Mouse (Mus musculus) megakaryocyte, embryonic 14.5 days (primary cell): ENCODE measurements at regions not wholly inside any gene's neighbourhood (a gene's known extent, or its start where the extent isn't known, plus 50 kb on each side); places are given as distances from the start of the nearest gene placed in this dataset.

ENCODE experiments used
- H3K27me3 ChIP-seq: replicated peaks from 2 replicates; pipeline ENCODE3; 2012; ENCODE audit warnings: inconsistent platforms
- H3K36me3 ChIP-seq: replicated peaks from 2 replicates; pipeline ENCODE3; 2012; ENCODE audit warnings: low read length, inconsistent platforms, mixed read lengths
- H3K4me1 ChIP-seq: 2 replicates; pipeline ENCODE4 v1.6.1; 2012; ENCODE audit warnings: inconsistent platforms
- H3K4me3 ChIP-seq: replicated peaks from 2 replicates; pipeline ENCODE3; 2012; ENCODE audit warnings: moderate library complexity, mild to moderate bottlenecking, inconsistent platforms
- H3K9me3 ChIP-seq: 2 replicates; pipeline ENCODE4 v1.6.1; 2012; ENCODE audit warnings: inconsistent platforms
- FLI1 ChIP-seq: IDR thresholded peaks from 2 replicates; pipeline ENCODE4 v1.6.1; 2012; ENCODE audit warnings: low read length, inconsistent platforms, mixed read lengths
- GATA1 ChIP-seq: IDR thresholded peaks from 3 replicates; pipeline ENCODE4 v1.6.1; 2012; ENCODE audit warnings: mixed read lengths, low read length, inconsistent platforms, borderline replicate concordance

GRCm38 (mm10) chr9:46600803-46601202, 281.0 kb upstream of the 4931429L15Rik start:
- no peaks in the 10 kb centered on the region for H3K27me3 ChIP-seq
- H3K4me3 ChIP-seq, result peak overlapping the region; percentile 21
- no peaks in the 10 kb centered on the region for H3K36me3 ChIP-seq
- H3K9me3 ChIP-seq, result peaks cover 18% of the 10 kb centered on the region
- no peak for TF ChIP-seq FLI1
- no peak for TF ChIP-seq GATA1
- H3K4me1 ChIP-seq, result no peaks in the 10 kb centered on the region

DNA sequence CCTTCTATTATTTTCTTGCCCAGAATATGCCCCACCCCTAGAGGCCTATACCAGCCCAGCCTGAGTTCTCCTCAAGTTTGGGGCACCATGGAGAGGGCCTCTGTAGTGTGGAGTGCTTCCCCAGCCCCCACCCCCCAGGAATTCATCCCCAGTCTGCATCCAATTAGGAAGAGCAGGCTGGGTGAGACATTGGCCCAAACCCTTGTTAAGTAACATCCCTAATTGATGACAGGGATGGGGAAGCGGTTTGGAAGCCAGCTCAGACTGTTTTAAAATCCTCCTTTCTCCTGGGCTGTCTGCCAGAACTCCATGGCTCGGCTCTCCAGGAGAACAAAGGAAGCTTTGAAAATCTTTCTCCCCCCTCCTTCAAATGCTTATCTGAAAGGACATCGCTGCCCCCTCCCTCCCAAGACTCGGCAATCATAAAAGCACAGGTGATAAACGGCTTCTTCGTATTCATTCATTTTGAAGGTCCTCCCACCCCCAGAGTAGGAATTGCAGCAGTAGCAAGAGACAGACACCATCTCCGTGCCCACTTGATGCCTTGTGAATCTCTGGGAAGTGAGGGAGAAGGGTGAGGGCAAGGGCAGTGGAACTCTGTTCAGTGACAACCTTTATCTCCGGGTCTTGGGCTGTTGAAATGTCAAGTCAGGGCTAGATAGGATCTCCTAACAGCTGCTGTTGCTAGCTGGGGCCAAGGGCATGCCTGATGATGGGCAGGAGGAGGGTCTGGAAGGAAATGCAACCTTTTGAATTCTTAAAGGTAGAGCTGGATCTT, 280.3 kb upstream of the 4931429L15Rik start:
- H3K9me3 ChIP-seq, result peaks cover 22% of the 10 kb centered on the region
- H3K36me3 ChIP-seq, result no peaks in the 10 kb centered on the region
- no peaks in the 10 kb centered on the region for H3K4me1 ChIP-seq
- no peak overlapping the region for H3K4me3 ChIP-seq
- TF ChIP-seq GATA1 (no peak), FLI1 (no peak)
- no peaks in the 10 kb centered on the region for H3K27me3 ChIP-seq

DNA sequence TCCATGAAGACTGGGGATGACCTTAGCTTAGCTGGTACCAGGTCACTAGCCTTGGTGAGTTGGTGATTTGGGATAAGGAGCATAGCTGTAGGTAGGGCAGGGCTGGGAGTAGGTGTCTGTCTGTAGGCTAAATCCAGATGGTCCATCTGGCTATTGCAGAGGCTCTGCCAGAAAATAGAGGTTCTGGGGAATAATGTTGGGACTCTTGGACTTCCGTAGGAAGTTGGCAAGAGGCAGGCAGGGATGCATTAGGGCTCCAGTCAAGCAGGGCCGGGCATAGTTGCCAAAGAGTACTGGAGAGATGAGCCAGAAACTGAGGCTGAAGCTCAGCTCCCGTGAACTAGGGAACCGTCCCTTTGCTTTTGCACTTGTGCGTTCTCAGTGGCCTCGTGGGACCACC, 278.7 kb upstream of the 4931429L15Rik start:
- no peaks in the 10 kb centered on the region for H3K36me3 ChIP-seq
- no peaks in the 10 kb centered on the region for H3K27me3 ChIP-seq
- H3K9me3 ChIP-seq, result peaks cover 32% of the 10 kb centered on the region
- TF ChIP-seq FLI1, result no peak
- TF ChIP-seq GATA1, result no peak
- no peaks in the 10 kb centered on the region for H3K4me1 ChIP-seq
- no peak overlapping the region for H3K4me3 ChIP-seq

GRCm38 (mm10) chr9:46593444-46593843, 273.7 kb upstream of the 4931429L15Rik start:
- no peaks in the 10 kb centered on the region for H3K27me3 ChIP-seq
- no peaks in the 10 kb centered on the region for H3K4me1 ChIP-seq
- H3K9me3 ChIP-seq, result peaks cover 45% of the 10 kb centered on the region
- H3K4me3 ChIP-seq, result no peak overlapping the region
- no peaks in the 10 kb centered on the region for H3K36me3 ChIP-seq
- TF ChIP-seq GATA1 (no peak), FLI1 (no peak)

DNA sequence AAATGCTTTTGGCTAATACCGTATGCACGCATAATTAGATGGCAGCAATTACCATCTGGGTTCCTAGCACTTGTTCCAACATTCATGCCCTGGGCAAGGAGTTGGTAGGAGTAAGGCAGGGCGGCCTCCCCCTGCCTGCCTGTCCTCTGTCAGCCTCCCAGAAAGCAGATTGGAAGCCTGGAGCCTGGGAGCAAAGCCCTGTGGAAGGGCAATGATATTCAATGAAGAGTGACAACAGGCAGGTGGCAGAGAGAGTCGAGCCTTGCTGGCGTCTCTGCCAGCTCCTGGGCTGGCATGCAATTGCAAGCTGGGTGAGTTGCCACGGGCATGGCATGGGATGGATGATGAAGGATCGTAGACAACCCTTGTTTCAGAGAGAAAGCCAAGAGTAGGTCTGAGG, 273.1 kb upstream of the 4931429L15Rik start:
- Histone ChIP-seq H3K4me1 (no peaks in the 10 kb centered on the region), H3K9me3 (peaks cover 43% of the 10 kb centered on the region), H3K27me3 (no peaks in the 10 kb centered on the region), H3K4me3 (no peak overlapping the region), H3K36me3 (no peaks in the 10 kb centered on the region)
- no peak for TF ChIP-seq GATA1
- no peak for TF ChIP-seq FLI1

GRCm38 (mm10) chr9:46586818-46587217, 267.0 kb upstream of the 4931429L15Rik start:
- peaks cover 27% of the 10 kb centered on the region for H3K9me3 ChIP-seq
- H3K36me3 ChIP-seq, result no peaks in the 10 kb centered on the region
- H3K27me3 ChIP-seq, result no peaks in the 10 kb centered on the region
- H3K4me1 ChIP-seq, result no peaks in the 10 kb centered on the region
- H3K4me3 ChIP-seq, result no peak overlapping the region
- TF ChIP-seq GATA1, result no peak
- TF ChIP-seq FLI1, result no peak

GRCm38 (mm10) chr9:46581844-46582243, 262.1 kb upstream of the 4931429L15Rik start:
- TF ChIP-seq FLI1 (no peak), GATA1 (no peak)
- Histone ChIP-seq H3K27me3 (no peaks in the 10 kb centered on the region), H3K4me3 (no peak overlapping the region), H3K36me3 (no peaks in the 10 kb centered on the region), H3K4me1 (no peaks in the 10 kb centered on the region), H3K9me3 (peaks cover 37% of the 10 kb centered on the region)

- H3K27me3 ChIP-seq, result no peaks in the 10 kb centered on the region
- no peaks in the 10 kb centered on the region for H3K4me1 ChIP-seq
- peaks cover 25% of the 10 kb centered on the region for H3K9me3 ChIP-seq
- no peaks in the 10 kb centered on the region for H3K36me3 ChIP-seq
- no peak overlapping the region for H3K4me3 ChIP-seq
- TF ChIP-seq FLI1 (no peak), GATA1 (no peak)
Measured at GRCm38 (mm10) chr9:46562301-46562700, 242.5 kb upstream of the 4931429L15Rik start.

DNA sequence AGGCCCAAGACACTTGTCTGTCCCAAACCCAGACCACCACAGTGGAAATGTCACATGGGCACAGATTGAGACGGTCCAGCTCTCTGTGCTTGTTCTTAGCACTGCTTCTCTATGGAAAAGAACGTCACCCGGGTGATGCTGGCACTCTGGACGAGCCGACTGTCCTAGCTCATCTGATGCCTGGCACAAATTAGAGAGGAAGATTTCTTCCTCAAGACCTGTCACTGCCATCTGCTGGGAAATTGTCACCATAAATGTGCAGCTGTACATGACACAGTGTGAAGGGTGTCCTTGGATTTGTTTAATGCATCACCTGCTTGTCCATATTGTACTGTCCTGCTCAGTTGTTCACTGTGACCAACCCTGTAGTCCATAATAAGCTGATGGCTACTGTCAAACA, 238.7 kb upstream of the 4931429L15Rik start:
- H3K9me3 ChIP-seq, result peaks cover 54% of the 10 kb centered on the region
- no peak for TF ChIP-seq FLI1
- no peak for TF ChIP-seq GATA1
- H3K36me3 ChIP-seq, result no peaks in the 10 kb centered on the region
- H3K27me3 ChIP-seq, result no peaks in the 10 kb centered on the region
- no peak overlapping the region for H3K4me3 ChIP-seq
- no peaks in the 10 kb centered on the region for H3K4me1 ChIP-seq

DNA sequence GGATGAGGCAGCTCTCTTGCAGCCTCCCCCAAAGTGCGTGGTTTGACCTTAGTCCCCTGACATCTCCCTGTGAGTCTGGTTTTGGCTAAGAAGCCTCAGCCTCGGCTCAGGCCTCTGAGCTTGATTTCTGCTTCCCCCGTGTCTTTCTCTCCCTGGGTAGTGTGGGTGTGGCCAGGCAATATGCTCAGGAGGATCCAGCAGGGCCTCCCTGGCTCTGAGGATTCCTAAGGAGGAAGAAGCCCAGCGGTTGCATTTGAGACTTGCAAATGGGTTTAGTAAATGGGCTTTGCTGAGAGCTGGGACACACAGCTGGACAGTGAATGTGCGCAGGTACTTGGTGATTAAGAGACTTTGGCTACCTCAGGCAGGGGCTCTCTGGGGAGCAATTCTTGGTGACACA, 238.0 kb upstream of the 4931429L15Rik start:
- H3K9me3 ChIP-seq, result peaks cover 54% of the 10 kb centered on the region
- H3K36me3 ChIP-seq, result no peaks in the 10 kb centered on the region
- no peaks in the 10 kb centered on the region for H3K27me3 ChIP-seq
- no peaks in the 10 kb centered on the region for H3K4me1 ChIP-seq
- TF ChIP-seq FLI1 (no peak), GATA1 (no peak)
- H3K4me3 ChIP-seq, result no peak overlapping the region

DNA sequence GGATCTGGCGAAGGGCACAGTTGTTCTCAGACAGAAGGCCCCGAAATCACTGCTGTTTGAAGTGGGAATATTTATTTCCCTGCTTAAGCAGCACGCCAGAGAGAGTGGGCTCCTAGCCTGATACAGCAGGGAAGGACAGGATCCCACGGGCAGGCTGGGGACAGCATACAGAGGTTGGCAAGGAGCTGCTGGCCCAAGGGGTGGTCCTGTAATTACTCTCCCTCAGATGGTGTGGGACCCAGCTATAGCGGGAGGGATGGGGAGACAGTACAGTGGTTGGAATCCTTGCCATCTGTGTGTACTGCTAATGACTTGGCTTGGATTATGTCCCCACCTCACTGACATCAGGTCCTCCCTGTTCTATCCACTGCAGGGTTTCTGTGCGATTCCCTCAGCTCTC, 235.4 kb upstream of the 4931429L15Rik start:
- H3K27me3 ChIP-seq, result no peaks in the 10 kb centered on the region
- no peak overlapping the region for H3K4me3 ChIP-seq
- no peaks in the 10 kb centered on the region for H3K4me1 ChIP-seq

More for the DNA sequence above, 235.4 kb upstream of the 4931429L15Rik start:
- Histone ChIP-seq H3K9me3 (peaks cover 46% of the 10 kb centered on the region), H3K36me3 (no peaks in the 10 kb centered on the region)
- no peak for TF ChIP-seq GATA1
- TF ChIP-seq FLI1, result no peak
